Mouse (Mus musculus): ENCODE results near the gene 4933411K16Rik. TPM values are rescaled to one million over a fixed set of nuclear protein-coding genes. Genes with fewer than 3 reads are reported as not detected.

4933411K16Rik gene
- not detected for polyA plus RNA-seq (2017; shearing (Covaris generic))

GRCm38 (mm10) chr19:42051948-42052347 lies at the start of gene 4933411K16Rik:
TSS of gene 4933411K16Rik (plus strand) at chr19:42052248.

DNA sequence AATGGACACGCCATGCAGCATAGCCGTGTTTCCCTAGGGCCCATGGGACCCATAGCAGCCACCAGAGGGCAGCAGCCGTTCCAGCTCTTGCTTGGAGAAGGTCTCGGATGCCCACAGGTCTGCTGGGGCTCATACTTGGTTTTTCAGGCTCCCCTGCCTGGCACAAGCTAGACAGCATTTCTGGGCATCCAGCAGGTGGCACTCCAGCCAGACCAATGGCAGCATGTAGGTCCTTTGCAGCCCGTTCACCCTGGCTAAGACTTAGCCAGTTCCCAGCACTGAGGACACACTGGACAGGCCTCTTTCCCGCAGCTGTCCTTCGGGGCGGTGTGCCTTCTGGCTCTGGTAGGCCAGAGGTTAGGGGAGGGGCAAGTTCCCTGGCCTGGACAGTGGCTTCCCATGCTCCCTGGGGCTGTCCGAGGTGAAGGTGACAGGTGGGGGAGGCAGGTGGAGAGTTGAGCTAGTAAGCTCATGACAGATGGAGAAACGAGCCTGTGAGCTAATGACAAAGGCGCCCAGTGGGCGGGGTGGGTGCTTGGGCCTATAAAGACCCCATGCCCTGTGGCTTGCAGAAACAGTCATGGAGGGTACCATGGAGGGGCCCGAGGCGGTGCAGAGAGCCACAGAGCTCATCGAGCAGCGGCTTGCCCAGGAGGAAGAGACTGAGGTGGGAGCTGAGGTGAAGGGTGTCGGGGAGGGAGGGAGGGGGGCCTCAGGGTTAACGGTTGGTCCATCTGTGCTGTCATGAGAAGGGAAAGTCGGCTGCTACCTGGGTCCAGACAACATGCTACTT lies 16.4 kb upstream of the 4933411K16Rik start, which contains the start of gene Ankrd2:
Gene Ankrd2 (plus strand): TSS at position 545 of the 793 bp plus-strand sequence.

DNA sequence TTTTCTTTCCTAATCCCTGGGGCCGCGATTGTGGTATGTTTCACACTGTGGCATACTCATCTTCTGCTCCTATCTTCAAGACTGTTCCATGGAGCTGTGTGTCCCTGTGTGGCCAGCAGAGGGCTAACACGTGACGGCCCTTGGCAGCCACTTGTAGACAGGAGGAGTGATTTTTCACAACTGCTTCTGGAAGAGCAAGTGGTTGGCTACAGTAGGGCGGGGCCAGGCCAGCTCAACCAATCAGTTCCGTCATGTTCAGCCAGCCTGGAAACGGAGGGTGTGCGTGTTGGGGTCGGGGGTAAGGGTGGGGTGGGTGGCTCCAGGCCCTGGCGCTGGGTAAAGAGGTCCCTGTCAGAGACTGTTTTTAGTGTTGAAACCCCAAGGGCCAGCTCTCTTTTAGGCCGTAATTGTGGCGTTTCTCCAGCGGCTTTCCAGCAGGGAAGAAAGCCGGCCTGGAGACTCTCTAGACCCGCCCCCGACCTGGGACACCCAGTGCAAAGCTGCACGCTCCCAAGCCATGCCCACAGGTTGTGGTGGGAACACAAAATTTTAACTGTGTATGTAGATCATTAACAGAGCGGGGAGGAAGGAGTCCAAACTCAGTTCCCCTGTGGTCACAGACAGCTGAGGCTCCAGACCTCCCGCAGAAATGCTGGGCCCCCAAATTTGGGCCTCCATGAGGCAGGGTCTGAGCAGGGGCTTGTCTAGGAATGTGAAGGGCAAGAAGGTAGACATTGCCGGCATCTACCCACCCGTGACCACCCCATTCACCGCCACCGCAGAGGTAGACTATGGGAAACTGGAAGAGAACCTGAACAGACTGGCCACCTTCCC lies 6.6 kb upstream of the 4933411K16Rik start, which contains the start of gene Hoga1:
Gene Hoga1 (plus strand): TSS at position 342 of the 834 bp plus-strand sequence.

DNA sequence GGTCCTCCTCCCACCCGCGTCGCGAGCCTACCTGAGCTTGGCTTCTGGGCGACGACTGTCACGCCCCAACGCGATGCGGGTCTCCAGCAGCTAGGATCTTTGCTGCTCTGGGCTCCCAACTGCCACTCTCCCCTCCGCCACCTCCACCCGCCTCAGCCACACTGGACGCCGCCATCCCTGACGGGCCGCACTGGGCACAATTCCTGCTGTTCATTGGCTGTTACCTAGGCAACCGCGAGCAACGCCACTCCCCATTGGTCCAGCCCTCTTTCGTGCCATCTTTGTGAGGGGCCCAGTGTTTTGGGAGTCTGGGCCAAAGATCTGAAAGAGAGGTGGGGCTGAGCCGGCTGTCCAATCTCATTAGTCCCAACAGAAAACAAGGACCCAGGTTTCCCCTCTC lies 34.1 kb downstream of the 4933411K16Rik start, which contains the start of gene Morn4:
Gene Morn4 (minus strand): TSS at position 192 of the 400 bp plus-strand sequence.

DNA sequence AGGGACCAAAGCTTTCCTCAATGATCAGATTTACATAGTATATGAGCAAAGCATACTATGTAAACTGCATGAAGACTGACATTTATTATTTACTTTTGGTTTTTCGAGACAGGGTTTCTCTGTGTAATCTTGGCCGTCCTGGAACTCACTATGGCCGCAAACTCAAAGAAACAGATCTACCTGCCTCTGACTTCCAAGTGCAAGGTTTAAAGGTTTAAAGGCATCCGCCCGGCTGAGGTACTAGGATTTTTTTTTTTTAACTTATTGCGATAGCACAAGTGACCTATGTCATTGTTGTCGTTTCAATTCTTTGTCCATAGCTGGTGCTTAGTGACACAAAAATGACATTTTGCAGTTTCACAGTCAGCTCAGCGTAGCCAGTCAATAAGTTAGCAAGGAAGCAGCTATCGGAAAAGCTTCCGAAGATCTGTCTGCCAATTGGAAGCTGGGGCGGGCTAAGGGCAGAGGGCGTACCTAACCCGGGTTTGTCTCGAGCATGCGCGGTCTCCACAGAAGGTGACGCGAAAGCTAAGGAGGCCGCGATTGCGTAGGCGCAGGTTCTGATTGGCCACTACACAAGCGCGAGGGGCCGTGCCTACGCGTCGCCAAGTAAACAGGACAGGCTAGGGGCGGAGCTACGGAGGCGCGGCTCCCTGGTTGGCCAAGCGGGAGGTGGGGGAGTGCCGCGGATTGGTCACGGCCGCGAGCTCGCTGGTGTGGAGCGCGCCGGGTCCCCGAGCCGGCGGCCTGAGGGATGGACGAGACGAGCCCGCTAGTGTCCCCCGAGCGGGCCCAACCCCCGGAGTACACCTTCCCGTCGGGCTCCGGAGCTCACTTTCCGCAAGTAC lies 37.9 kb downstream of the 4933411K16Rik start, which contains the start of gene Pi4k2a:
Gene Pi4k2a (plus strand): TSS at position 723 of the 848 bp plus-strand sequence.

Other genes with a start within 250 kb of the 4933411K16Rik start
- gene Frat1, start 222.3 kb upstream of the 4933411K16Rik start, polyA plus RNA-seq (2017; shearing (Covaris generic)), result 1 to 10 TPM; 2.4 to 5.7 TPM
- gene Frat2, start 204.1 kb upstream of the 4933411K16Rik start, polyA plus RNA-seq (2017; shearing (Covaris generic)), result 10 to 100 TPM; 12.9 to 29.2 TPM
- 10 to 100 TPM in 1 of 2 experiments, 1 to 10 TPM in 1; 8.1 to 10.2 TPM for gene Rrp12, start 156.1 kb upstream of the 4933411K16Rik start, polyA plus RNA-seq (2017; shearing (Covaris generic))
- gene Pgam1, start 140.3 kb upstream of the 4933411K16Rik start, polyA plus RNA-seq (2017; shearing (Covaris generic)), result 100 to 1,000 TPM; 154 to 162 TPM
- 10 to 100 TPM; 51.7 to 86.8 TPM for gene Exosc1, start 118.8 kb upstream of the 4933411K16Rik start, polyA plus RNA-seq (2017; shearing (Covaris generic))
- gene Zdhhc16, start 118.8 kb upstream of the 4933411K16Rik start, polyA plus RNA-seq (2017; shearing (Covaris generic)), result 10 to 100 TPM; 58.1 to 72.2 TPM
- gene Mms19, start 71.1 kb upstream of the 4933411K16Rik start, polyA plus RNA-seq (2017; shearing (Covaris generic)), result 10 to 100 TPM; 64.2 to 75.5 TPM
- gene Ubtd1, start 70.5 kb upstream of the 4933411K16Rik start, polyA plus RNA-seq (2017; shearing (Covaris generic)), result 1 to 10 TPM; 5.7 to 7.0 TPM
- gene Ankrd2, start 16.2 kb upstream of the 4933411K16Rik start, polyA plus RNA-seq (2017; shearing (Covaris generic)), result not detected
- under 1 TPM; 0.27 to 0.43 TPM for gene Hoga1, start 6.6 kb upstream of the 4933411K16Rik start, polyA plus RNA-seq (2017; shearing (Covaris generic))
- gene Morn4, start 34.1 kb downstream of the 4933411K16Rik start, polyA plus RNA-seq (2017; shearing (Covaris generic)), result 1 to 10 TPM in 1 of 2 experiments, under 1 TPM in 1; 0.70 to 1.3 TPM
- 10 to 100 TPM; 26.9 to 36.4 TPM for gene Pi4k2a, start 38.2 kb downstream of the 4933411K16Rik start, polyA plus RNA-seq (2017; shearing (Covaris generic))
- 1 to 10 TPM; 3.9 to 5.8 TPM for gene Avpi1, start 76.8 kb downstream of the 4933411K16Rik start, polyA plus RNA-seq (2017; shearing (Covaris generic))
- 10 to 100 TPM; 24.5 to 25.6 TPM for gene Marveld1, start 95.2 kb downstream of the 4933411K16Rik start, polyA plus RNA-seq (2017; shearing (Covaris generic))
- 10 to 100 TPM; 37.1 to 55.6 TPM for gene Zfyve27, start 111.7 kb downstream of the 4933411K16Rik start, polyA plus RNA-seq (2017; shearing (Covaris generic))
- not detected for gene Sfrp5, start 150.0 kb downstream of the 4933411K16Rik start, polyA plus RNA-seq (2017; shearing (Covaris generic))
- gene Golga7b, start 195.3 kb downstream of the 4933411K16Rik start, polyA plus RNA-seq (2017; shearing (Covaris generic)), result under 1 TPM in 1 of 2 experiments, not detected in 1; 0.12 TPM

Measured in activated CD4-positive, CD25-positive, alpha-beta regulatory T cell (primary cell).